Mouse (Mus musculus): ENCODE results near the gene Nsg2.

The Nsg2 gene

GRCm38 (mm10) chr11:32013014-32013427 lies 12.8 kb downstream of the Nsg2 start:
- DNase-seq (ENCODE audit: low spot score): no peak

GRCm38 (mm10) chr11:32013561-32013960 lies 13.3 kb downstream of the Nsg2 start:
- DNase-seq (ENCODE audit: low spot score): no peak

- DNase-seq (ENCODE audit: low spot score): no peak
Measured at GRCm38 (mm10) chr11:32018201-32018600, 17.9 kb downstream of the Nsg2 start.

DNA sequence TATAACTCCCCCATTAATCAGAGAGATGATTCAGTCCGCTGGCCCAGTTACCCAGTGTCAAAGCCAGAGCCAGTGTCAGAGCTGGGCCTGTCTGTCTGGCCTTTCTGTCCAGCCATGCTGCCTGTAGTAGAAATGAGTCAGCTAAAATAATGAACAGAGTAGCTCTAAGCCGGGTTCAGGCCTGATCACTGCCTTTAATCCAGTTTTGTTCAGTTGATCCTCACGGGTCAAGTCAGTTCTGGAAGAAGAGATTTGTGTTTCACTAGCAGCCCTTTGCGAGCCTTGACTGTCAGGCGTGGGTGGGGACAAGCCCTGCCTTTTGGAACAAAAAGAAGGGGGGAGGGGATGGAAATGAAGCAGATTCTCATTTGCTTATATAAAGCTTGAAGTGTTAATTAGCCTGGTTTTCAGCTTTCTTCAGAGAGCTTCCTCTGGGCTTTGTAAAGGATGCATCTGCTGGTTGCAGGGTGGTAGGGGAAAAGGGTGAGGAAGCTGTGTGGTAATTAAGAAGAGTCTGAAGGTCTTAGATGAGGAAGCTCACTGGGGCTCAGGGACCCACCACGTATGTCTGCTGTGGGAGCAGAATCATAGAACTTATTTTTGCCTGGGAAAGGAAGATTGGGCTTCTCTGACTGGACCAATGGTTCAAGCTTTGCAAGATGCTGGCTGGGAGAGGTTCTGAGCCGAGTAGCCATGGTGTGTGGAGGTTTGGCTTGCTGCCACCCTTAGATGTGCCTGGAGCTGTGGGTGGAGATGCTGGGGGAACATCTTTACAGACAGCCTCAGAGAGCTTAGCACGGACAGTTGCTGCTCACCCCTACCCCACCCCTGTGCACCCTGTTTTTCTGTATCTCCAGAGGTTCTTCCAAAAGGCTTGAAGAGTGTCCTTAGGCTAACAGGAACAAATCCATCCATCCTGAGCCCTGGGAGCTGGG lies 20.0 kb downstream of the Nsg2 start:
- DNase-seq (ENCODE audit: low spot score): no peak

DNA sequence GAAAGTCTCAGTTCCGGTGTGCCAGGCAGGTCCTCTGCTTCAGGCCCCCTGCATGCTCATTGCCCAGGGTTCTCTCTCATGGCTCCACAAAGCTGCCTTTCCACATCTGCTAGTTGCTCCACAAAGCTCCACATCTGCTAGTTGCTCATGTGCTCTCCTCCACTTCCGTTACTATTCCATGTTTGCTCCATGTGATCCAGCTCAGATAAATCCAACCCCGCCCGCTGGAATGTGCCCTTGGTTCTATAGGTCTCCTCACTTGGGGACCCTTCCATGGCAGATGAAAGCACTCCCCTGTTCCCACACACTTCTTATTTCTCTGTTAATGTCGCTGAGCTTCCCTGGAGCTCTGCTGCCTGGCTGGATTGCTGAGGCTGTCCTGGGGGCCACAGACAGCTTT lies 26.4 kb downstream of the Nsg2 start:
- no peak for DNase-seq (ENCODE audit: low spot score)

DNA sequence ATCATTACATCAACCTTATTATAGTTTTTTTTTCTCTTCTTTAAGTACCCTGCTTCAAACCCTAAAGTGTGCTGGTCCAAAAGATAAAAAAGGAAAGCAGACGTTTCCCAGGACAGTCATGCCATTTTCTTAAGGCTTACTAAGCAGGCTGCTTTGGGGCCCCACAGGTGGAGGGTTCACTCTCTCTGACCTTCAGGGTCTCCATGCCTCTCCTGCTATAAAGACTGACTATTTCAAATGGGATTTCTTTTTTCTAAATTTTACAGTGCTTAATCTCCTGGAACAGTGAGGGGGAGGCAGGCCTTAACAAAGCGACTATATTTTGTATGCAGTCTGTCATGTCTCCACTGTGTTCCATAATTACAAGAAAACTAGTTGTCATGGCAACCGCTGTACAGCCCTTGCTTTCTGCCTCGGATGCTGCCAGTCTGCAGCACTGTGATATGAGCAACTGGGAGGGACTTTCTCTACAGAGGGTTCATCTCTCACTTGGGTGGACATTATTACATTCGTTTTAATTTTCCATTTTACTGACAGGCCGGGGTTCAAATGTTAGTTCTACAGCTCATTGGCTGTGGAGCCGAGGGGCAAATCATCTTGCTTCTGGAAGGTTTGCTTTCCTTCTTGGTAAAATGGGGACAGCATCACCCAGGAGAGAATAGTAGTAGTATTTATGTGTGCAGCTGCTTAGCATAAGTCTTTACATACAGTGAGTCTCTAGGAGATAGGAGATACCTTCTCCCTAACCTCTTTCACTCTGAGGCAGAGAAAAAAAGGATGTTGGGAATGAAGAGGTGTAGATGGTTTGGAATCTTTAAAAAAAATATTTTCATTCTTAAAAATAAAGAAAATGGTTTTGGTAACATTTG lies 27.4 kb downstream of the Nsg2 start:
- no peak for DNase-seq (ENCODE audit: low spot score)

GRCm38 (mm10) chr11:32028605-32029004 lies 28.3 kb downstream of the Nsg2 start:
- DNase-seq (ENCODE audit: low spot score): no peak

DNA sequence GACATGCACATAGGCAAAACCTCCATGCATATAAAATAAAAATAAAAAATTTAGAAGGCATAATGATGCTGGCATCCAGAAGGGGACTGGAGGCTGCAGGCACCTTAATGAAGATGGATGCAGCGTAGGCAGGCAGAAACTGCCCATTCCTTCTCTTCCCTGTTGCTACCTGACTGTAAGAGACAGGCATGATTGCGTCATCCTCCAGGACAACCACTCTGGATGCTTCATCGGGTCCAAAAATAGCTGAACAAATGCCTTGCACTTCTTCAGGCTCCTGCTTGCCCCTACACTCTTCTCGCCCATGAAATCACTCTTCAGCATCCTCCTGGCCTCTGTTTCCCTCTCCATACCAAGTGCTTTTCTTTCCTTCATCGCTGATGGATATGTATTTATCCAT lies 29.1 kb downstream of the Nsg2 start:
- DNase-seq (ENCODE audit: low spot score): no peak

DNA sequence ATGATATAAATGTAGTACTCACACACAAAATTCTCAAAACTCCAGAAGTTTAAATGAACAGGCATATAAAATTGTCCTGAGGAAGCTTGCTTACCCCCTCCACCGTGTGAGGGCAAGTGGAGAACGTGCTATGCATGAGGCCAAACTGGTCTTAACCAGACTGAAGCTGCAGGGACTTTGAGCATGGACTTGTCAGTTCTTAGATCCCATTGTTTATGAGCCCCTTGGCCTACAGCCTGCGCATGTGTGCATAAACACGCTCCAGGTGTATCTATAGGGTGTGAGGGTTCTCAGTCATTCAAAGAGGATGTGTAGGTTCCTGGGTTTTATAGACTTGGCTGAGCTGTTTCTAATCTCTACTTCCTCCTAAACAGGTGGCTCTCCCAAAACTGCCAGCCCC lies 31.1 kb downstream of the Nsg2 start:
- DNase-seq (ENCODE audit: low spot score): no peak

GRCm38 (mm10) chr11:32032053-32032452 lies 31.8 kb downstream of the Nsg2 start:
- DNase-seq (ENCODE audit: low spot score): no peak

GRCm38 (mm10) chr11:32035831-32036230 lies 35.6 kb downstream of the Nsg2 start:
- DNase-seq (ENCODE audit: low spot score): no peak

- no peak for DNase-seq (ENCODE audit: low spot score)
Measured at GRCm38 (mm10) chr11:32039656-32040055, 39.4 kb downstream of the Nsg2 start.

DNA sequence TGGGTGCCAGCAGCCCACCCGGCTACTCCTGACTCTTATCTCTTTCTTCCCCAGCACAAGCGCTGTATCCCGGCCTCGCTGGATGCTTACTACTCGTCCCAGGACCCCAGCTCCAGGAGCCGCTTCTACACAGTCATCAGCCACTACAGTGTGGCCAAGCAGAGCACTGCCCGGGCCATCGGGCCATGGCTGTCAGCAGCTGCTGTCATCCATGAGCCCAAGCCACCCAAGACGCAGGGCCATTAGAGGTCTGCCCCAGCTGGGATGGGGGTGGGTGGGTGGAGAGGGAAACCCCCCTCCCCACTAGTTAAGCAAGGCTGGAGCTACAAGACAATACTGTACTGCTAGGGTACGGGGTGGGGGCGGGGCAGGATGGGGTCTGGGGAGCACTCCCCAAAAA lies 57.1 kb downstream of the Nsg2 start:
- no peak for DNase-seq (ENCODE audit: low spot score)

DNA sequence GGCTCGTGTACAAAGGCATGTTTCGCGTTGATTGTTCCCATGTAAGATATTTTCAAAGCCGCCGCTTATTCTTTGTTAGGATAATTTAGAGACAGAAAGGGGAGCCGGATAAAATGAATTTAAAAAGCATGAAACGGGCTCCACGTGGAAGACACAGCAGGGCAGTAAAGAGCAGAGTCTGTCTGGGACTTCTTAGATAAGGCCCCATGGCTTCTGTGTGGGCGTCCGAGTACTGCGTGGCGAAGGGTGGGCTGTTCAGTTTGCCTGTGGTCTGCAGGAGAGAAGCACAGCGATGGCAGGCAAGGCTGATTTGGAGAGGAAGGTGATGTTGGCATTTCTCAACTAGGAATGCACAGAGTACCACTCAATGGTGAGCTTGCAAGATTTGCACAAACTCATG lies 57.6 kb downstream of the Nsg2 start:
- no peak for DNase-seq (ENCODE audit: low spot score)

DNA sequence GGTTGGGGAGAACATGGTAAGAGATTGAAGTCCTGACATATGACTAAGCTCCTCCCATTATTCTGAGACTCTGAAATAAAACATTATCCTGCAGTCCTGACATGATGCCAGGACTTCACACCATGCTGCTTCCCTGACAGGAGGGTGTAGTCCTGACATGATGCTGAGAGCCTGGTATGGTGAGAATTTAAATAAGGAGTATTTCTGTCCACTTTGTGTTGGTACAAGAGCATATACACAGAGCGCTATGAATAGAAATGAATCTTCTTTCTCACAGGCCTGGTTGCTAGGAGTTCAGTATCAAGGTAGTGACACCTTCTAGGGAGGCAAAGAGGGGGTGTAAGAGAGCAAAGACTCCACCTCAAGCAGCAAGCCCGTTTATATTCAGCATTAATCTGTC lies 60.8 kb downstream of the Nsg2 start:
- no peak for DNase-seq (ENCODE audit: low spot score)

DNA sequence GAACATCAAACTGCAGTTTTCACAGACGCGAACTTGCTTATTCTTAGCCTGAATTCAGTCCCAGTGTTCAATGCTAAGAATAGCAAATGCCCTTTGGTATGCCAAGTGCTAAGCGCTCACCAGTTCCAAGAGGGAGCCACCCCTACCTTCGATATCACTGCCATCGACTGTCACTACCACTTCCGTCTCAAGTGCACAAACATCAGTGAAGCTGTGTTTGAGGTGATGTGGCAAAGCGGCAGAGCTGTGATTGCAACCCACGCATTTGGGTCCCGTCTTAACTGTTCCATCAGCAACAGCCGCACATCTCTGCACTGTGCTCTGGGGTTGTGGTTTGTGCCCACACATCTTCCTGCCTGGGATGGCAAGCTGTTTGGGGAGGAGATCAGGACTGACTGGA lies 61.6 kb downstream of the Nsg2 start:
- DNase-seq (ENCODE audit: low spot score): no peak

DNA sequence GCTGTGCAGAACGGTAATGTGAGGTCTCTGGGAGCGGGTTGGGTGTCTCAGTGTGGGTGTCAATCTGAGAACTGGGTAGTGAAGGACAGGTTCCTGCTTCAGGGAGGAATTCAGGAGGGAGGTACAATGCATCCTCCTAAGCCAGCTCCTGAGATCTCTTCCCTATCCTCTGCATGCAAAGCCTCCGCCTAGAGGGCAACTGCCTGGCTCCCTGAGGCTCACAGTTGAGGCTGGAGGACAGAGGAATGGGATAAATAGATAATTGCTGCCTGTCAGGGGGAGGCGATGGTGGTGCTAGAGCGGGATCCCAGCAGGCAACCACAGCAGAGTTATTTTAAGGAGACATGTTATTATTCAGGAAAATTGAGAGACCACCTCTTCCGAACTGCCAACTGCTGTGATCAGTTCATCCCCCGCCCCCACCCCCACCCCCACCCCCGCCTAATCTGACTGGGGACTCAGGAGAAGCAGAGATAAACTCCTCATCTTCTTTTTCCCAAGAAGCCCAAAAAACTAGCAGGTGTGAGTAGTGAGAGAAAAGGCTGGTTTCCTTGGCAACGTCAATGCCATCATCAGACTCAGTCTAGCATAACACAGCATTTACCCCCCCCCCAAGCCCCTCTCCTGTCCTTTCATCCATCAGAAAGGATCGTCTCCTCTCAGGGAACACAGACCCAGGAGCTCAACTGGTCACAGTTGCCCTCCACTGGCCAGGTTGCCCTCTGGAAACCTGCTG lies 63.7 kb downstream of the Nsg2 start:
- DNase-seq (ENCODE audit: low spot score): no peak

DNA sequence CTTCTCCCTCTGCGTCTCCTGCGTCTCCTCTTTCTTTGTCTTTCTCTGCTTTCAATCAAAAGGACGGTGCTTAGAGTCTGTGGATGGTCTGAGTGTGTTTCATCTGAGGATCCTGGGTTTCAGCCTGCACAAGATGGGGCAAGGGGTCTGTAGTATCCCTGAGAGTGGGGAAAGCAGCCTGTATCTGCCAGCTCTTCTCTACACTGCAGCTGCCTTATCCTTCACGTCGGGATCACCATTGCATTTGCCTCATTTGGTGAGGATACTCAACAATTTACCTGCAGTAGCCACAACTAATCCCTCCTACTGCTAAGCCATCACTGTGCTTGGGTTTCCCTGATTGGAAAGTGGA lies 64.2 kb downstream of the Nsg2 start:
- DNase-seq (ENCODE audit: low spot score): no peak

- no peak for DNase-seq (ENCODE audit: low spot score)
Measured at GRCm38 (mm10) chr11:32068736-32069490, 68.7 kb downstream of the Nsg2 start.

DNA sequence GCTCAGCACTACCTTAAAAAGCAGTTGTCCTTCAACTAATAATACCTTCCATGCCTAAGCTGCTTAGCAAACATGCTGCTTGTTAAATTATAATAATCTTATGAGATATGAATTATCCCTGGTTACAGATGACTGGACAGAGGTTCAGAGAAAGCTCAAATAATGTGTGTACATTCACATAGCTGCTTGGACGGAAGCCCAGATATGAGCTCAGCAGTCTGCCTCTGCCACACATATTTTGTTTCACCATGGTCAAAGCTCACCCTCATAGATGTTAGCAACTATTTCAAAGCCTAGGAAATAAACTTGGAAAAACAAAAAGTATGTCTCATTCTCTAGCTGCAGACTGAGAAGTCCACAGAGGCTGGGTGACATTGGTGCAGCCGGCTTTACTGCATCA lies 74.9 kb downstream of the Nsg2 start:
- no peak for DNase-seq (ENCODE audit: low spot score)

GRCm38 (mm10) chr11:32083462-32083861 lies 83.2 kb downstream of the Nsg2 start:
- no peak for DNase-seq (ENCODE audit: low spot score)

GRCm38 (mm10) chr11:32086525-32086924 lies 86.3 kb downstream of the Nsg2 start:
- DNase-seq (ENCODE audit: low spot score): no peak

Data from urinary bladder, postnatal 10 days (tissue).